Mouse (Mus musculus) lung, postnatal 36 days (tissue): ENCODE results near the gene Copz2.
A peak's percentile ranks its signal among the peaks of the same experiment; 100 is the strongest.

Experiments
- DNase-seq: peaks from one replicate; pipeline ENCODE4 v3.0.0; 2022; ENCODE audit warnings: mixed read lengths

Copz2 gene

GRCm38 (mm10) chr11:96910003-96910402 is 60.3 kb downstream of the Copz2 start:
- peak; percentile 89 for DNase-seq
